Mouse (Mus musculus) ES-CJ7 (cell line): Measurements from ENCODE around the gene Clec3b.

Experiments used
- DNase-seq: peaks from one replicate; pipeline ENCODE4 v3.0.0; 2011; ENCODE audit warnings: low read depth, low spot score

The Clec3b gene

DNA sequence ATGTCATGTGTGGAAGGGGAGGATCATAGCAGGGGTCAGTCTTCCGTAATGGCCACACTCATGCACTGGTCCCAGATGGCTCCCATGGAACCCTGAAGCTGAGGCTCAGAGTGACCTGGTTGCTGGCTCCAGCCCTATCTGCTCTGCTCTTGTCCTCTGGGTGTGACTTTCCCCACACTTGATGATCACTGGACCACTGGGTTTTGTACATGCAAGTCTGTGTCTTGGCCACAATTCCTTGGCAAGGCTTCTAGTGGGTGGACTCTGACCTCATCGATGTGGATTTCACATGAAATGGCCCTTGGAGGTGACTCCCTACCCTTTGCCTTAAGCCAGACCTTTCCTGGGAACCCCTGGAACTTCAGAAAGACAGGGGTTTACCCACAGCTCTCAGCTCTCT lies 2.4 kb downstream of the Clec3b start:
- no peak for DNase-seq

- peak; percentile 30 for DNase-seq
Observed at GRCm38 (mm10) chr9:123156910-123157361, 6.2 kb downstream of the Clec3b start.

DNA sequence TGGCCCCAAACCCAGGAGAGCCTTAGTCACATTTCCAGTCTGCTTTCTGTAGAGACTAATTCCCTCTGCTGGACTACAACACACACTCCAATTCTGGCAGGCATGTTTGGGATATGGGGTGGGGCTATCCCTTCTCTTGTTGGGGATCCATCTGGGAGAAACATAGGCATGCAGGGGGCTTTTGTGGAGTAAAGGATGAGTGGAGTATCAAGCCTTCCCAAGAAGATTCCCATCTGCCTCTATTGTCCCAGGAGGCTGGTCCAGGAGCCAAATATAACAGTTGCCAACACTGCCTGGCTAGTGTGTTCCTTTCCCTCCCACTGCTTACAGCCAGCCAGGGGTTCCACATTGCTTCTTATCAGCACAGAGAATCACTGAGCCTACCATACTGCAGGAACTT lies 7.0 kb downstream of the Clec3b start:
- DNase-seq = no peak

GRCm38 (mm10) chr9:123158125-123158836 lies 7.5 kb downstream of the Clec3b start:
- DNase-seq = peak; percentile 64

GRCm38 (mm10) chr9:123159330-123159729 lies 8.6 kb downstream of the Clec3b start:
- peak; percentile 73 for DNase-seq

DNA sequence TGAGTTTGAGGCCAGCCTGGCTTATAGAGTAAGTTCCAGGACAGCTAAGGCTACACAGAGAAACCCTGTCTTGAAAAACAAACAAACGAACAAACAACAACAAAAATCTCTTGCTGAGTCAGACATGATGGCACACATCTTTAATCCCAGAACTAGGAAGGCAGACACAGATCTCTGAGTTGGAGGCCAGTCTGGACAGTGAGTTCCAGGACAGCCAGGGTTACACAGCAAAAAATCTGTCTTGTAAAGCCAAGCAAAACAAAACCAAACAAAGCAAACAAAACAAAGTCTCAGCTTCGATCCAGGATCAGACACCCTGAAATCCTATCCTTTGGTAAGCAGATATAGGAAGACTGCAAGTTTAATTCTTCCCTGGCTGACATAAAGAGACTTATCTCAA lies 11.0 kb downstream of the Clec3b start:
- DNase-seq = no peak

- DNase-seq = peak; percentile 11
Observed at GRCm38 (mm10) chr9:123162985-123163694, 12.4 kb downstream of the Clec3b start.

GRCm38 (mm10) chr9:123165781-123166443 lies 15.2 kb downstream of the Clec3b start:
- DNase-seq = no peak

DNA sequence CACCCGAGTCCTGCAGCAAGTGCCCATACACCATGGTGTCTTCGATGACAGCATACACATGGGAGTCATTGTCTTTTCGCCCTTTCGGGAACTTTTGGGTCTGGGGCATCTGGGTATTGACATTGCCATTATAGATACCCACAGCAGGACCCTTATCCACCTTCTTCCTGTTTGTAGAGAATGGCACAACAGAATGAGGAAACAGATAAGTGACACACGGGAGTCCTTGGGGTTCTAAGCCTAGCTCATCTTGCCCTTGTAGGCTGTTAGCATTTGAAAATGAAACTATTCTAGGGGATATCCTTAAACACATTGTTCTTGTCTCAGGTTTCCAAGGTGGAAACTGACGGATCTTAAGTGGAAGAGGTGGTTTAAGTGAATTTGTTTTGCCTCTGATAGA lies 23.0 kb downstream of the Clec3b start:
- DNase-seq = no peak

- DNase-seq = no peak
Observed at GRCm38 (mm10) chr9:123174356-123174755, 23.6 kb downstream of the Clec3b start.

GRCm38 (mm10) chr9:123177380-123178048 lies 26.8 kb downstream of the Clec3b start:
- DNase-seq = no peak

GRCm38 (mm10) chr9:123180003-123180402 lies 29.3 kb downstream of the Clec3b start:
- no peak for DNase-seq

GRCm38 (mm10) chr9:123183226-123183625 lies 32.5 kb downstream of the Clec3b start:
- DNase-seq = no peak

DNA sequence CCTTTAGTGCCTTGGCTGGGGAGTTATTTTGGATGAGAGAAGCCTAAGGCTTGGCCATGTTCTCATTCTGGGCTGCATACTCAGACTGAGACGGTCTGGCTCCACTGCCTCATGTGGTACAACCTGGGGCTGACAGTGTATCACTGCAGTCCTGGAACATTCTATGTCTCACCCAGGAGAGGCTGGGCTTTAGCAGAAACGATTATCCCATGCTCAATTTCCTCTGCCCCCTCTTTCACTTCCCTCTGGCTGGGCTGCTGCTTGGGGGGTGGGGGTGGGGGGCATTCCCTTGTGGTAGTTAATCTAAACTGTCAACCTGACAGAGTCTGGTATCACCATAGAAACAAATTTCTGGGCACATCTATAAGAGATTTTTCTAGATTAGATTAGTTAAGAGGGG lies 34.8 kb downstream of the Clec3b start:
- no peak for DNase-seq

- DNase-seq = no peak
Observed at GRCm38 (mm10) chr9:123186151-123186550, 35.4 kb downstream of the Clec3b start.

- DNase-seq = no peak
Observed at GRCm38 (mm10) chr9:123187589-123187988, 36.8 kb downstream of the Clec3b start.

DNA sequence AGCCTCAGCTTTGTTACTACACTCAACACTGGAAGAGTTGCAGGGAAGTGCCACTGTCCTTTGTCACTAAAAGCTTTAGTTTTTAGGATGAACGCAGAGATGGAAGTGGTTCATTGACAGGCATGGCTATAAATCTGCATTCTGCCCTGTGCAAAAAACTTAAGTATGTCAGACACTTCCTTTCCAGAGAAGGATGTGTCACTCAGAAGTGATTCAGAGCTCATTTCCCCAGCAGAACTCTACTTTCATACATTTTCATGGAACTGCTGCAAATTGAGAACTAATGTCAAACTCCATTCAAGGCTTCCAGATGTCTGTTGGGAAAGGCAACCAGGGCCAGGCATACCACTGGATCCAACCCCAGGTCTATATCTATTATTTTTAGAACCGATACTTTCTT lies 37.5 kb downstream of the Clec3b start:
- no peak for DNase-seq

- DNase-seq = no peak
Observed at GRCm38 (mm10) chr9:123200116-123200515, 49.4 kb downstream of the Clec3b start.

- DNase-seq = no peak
Observed at GRCm38 (mm10) chr9:123206526-123206925, 55.8 kb downstream of the Clec3b start.

GRCm38 (mm10) chr9:123206948-123207347 lies 56.2 kb downstream of the Clec3b start:
- DNase-seq = no peak
